Mouse (Mus musculus) frontal cortex, postnatal 14 days (tissue): Measurements from ENCODE around the gene Zfp14.

Experiments
- DNase-seq, 2 experiments: peaks; one replicate each; pipeline ENCODE4 v3.0.0; 2022; ENCODE audit warnings: low spot score in 2 of 2

Zfp14 gene

GRCm38 (mm10) chr7:30050882-30051548 lies at the start of gene Zfp14:
Gene Zfp14, minus strand, starts transcription at chr7:30051380.
- peak; percentile 82 to 83 for DNase-seq

GRCm38 (mm10) chr7:30099297-30099696 lies 48.1 kb upstream of the Zfp14 start:
- peak; percentile 57 to 71 for DNase-seq

- DNase-seq: no peak
Measured at GRCm38 (mm10) chr7:30095551-30096125, 44.5 kb upstream of the Zfp14 start.

- DNase-seq: peak; percentile 83
Measured at GRCm38 (mm10) chr7:30094646-30095429, 43.7 kb upstream of the Zfp14 start, which contains the start of gene Zfp260. Gene Zfp260, plus strand, starts transcription at chr7:30094777.

- no peak for DNase-seq
Measured at GRCm38 (mm10) chr7:30093918-30094415, 42.8 kb upstream of the Zfp14 start.

- DNase-seq: no peak
Measured at GRCm38 (mm10) chr7:30092666-30093065, 41.5 kb upstream of the Zfp14 start.

GRCm38 (mm10) chr7:30090970-30091585 lies 39.9 kb upstream of the Zfp14 start:
- DNase-seq: no peak

GRCm38 (mm10) chr7:30090092-30090969 lies 39.2 kb upstream of the Zfp14 start, which contains the start of the genes Gm26920 and Zfp566:
Gene Gm26920, minus strand, starts transcription at chr7:30090410.
Gene Zfp566, minus strand, starts transcription at chr7:30090527.
- peak; percentile 93 to 94 for DNase-seq

- DNase-seq: no peak
Measured at GRCm38 (mm10) chr7:30089405-30089804, 38.2 kb upstream of the Zfp14 start.

- DNase-seq: no peak
Measured at GRCm38 (mm10) chr7:30086524-30086923, 35.3 kb upstream of the Zfp14 start.

GRCm38 (mm10) chr7:30072146-30073028 lies 21.2 kb upstream of the Zfp14 start, which contains the start of gene Zfp82:
Gene Zfp82, minus strand, starts transcription at chr7:30072900.
- peak; percentile 56 to 62 for DNase-seq

- DNase-seq: no peak
Measured at GRCm38 (mm10) chr7:30064622-30065021, 13.4 kb upstream of the Zfp14 start.

- no peak for DNase-seq
Measured at GRCm38 (mm10) chr7:30062478-30062877, 11.3 kb upstream of the Zfp14 start.

GRCm38 (mm10) chr7:30060341-30060740 lies 9.2 kb upstream of the Zfp14 start:
- DNase-seq: no peak

- DNase-seq: no peak
Measured at GRCm38 (mm10) chr7:30053591-30053990, 2.4 kb upstream of the Zfp14 start.

- no peak for DNase-seq
Measured at GRCm38 (mm10) chr7:30048126-30048525, 3.1 kb downstream of the Zfp14 start.

- DNase-seq: no peak
Measured at GRCm38 (mm10) chr7:30044354-30044753, 6.8 kb downstream of the Zfp14 start.

GRCm38 (mm10) chr7:30034331-30034730 lies 16.8 kb downstream of the Zfp14 start:
- no peak for DNase-seq

GRCm38 (mm10) chr7:30031379-30031778 lies 19.8 kb downstream of the Zfp14 start:
- no peak for DNase-seq

GRCm38 (mm10) chr7:30030677-30031076 lies 20.5 kb downstream of the Zfp14 start:
- no peak for DNase-seq
